Mouse (Mus musculus): Measurements from ENCODE around the gene Golga5.

The Golga5 gene

DNA sequence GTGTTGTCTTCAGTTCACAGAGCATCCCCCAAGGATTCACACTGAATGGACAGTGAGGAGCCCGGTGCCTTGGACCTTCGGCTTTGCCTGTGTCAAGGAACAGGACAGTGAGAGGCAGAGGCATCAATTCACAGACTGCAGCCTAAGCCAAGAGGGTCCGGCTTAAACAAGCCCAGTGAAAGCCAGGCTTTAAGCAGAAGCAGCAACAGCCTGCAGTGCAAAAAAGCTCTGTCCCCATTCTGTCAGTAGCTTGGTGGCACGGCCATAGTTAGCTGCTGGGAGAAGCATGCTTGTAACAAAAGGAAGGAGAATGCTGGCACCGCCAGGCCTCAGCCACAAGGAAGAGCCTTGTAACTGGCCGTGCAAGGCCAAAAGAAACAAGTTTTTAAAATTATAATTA is 45.2 kb downstream of the Golga5 start:
- DNase-seq (ENCODE audit: low spot score in 2 of 2): peak; percentile 48 to 49

- no peak for DNase-seq (ENCODE audit: low spot score in 2 of 2)
Measured at GRCm38 (mm10) chr12:102514751-102515150, 45.8 kb downstream of the Golga5 start.

GRCm38 (mm10) chr12:102516151-102516550 is 47.2 kb downstream of the Golga5 start:
- DNase-seq (ENCODE audit: low spot score in 2 of 2): no peak

DNA sequence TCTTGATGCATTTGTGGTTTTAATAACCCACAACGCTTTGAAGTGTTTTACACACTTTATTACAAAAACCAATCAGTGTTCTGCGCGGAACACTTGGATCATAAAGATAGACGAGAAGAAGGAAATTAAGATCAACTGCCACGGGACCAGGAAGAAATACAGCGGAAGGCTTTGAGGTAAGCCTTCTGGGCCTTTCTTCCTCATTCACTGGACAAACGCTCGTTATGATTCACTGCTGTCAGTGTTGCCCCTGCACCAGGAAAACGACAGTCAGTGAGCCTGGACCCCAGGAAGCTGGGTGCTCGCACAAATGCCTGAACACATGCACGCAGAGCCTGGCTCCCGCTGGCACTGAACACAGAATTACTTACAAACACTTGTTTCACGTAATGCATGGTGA is 48.7 kb downstream of the Golga5 start:
- DNase-seq (ENCODE audit: low spot score in 2 of 2): no peak

- DNase-seq (ENCODE audit: low spot score in 2 of 2): no peak
Measured at GRCm38 (mm10) chr12:102519929-102520720, 51.2 kb downstream of the Golga5 start.

DNA sequence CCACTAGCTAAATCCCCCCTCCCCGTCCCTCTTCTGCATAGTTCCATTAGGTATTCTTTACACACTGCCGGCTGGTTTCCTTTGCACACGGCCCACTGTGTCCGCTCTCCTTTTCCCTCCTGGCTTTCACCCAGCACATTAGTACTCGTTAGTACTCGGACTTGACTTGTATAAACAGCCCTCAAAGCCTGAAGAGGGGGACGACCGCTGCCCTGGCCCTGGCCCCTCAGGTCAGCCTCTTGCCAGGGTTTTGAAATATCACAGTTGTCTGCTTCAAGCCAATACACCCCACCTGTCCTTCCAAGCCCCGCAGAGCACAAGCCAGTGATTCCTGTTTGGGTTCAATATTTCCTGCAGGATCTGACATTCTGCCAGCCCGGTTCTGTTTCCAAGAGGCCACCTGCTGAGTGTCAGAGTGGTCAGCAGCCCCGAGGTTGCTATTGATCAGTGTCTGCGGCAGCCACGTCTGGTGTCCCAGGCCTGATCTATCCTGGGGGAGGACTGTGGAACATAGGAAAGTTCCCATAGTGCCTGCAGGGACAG is 52.9 kb downstream of the Golga5 start:
- DNase-seq (ENCODE audit: low spot score in 2 of 2): peak; percentile 29 to 44

DNA sequence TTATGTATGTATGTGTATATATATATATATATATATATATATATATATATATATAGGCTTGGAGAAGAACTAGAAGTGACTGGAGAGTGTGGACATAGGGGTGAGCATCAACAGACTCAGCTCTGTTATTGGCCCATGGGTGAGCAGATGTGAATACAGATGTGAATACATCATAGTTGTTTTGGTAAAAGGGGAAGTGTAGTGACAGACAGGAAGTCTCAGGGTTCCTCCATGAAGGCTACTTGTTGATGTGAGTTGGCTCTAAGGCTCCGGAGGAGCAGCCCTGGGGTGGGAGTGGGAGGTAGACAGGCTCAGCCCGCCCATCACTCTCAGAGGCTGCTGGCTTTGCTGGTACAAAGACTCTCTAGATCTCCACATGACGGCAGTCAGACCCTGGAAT is 55.3 kb downstream of the Golga5 start:
- no peak for DNase-seq (ENCODE audit: low spot score in 2 of 2)

DNA sequence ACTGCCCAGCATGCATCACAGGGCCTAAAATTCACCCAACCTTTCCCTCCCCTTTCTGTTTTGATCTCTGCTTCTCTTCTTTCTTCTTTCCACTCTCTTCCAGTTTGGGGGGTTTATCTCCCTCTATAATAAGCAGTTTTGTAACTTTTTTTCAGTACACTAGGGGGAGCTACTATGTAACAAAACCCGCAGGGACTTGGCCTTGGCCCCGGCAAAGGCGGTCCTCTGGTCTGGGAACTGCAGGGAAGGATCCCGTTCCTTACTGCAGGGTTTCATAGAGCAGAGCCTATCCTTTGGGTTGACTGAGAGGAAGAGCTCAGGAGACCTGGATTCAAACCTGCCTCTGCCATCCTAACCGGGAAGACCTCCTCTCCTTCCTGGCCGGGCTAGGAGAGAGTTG is 55.8 kb downstream of the Golga5 start:
- DNase-seq (ENCODE audit: low spot score in 2 of 2): peak in 1 of 2 experiments; percentile 43

- no peak for DNase-seq (ENCODE audit: low spot score in 2 of 2)
Measured at GRCm38 (mm10) chr12:102527989-102528388, 59.1 kb downstream of the Golga5 start.

GRCm38 (mm10) chr12:102535796-102536195 is 66.9 kb downstream of the Golga5 start:
- DNase-seq (ENCODE audit: low spot score in 2 of 2): no peak

GRCm38 (mm10) chr12:102540278-102540677 is 71.3 kb downstream of the Golga5 start:
- no peak for DNase-seq (ENCODE audit: low spot score in 2 of 2)

DNA sequence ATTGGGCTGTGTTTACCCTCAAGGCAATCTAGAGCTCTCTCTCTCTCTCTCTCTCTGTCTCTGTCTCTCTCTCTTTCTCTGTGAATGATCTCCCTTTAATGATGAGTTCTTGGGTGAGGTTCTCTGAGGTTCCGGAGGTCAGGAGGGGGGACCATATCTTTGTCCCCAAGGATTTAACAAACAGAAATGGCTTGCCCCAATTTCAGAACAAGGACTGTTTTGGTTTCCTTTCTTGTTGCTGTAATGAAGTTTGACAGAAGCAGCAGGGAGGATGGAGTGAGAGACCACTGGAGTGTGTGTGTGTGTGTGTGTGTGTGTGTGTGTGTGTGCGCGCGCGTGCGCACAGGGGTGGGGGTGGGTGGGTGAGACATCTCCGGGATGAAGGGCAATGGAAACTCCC is 72.2 kb downstream of the Golga5 start:
- DNase-seq (ENCODE audit: low spot score in 2 of 2): no peak

- no peak for DNase-seq (ENCODE audit: low spot score in 2 of 2)
Measured at GRCm38 (mm10) chr12:102545122-102545521, 76.2 kb downstream of the Golga5 start.
